Mouse (Mus musculus) embryonic facial prominence, embryonic 11.5 days (tissue): ENCODE results near the gene Clcn3. TPM values are rescaled to one million over a fixed set of nuclear protein-coding genes. Genes with fewer than 3 reads are reported as not detected.

Experiments
- ATAC-seq: fragments of 200-750 bp; cut with Nextera tagmentation; replicated peaks from 2 replicates; pipeline ENCODE4 v1.8.0; 2017; ENCODE audit warnings: low read depth; ENCODE audit not compliant: insufficient number of reproducible peaks, low FRiP score, low TSS enrichment
- DNase-seq: peaks from one replicate; pipeline ENCODE4 v3.0.0-alpha.2; 2015; ENCODE audit warnings: low spot score
- H3K27ac ChIP-seq: fragments of 300-500 bp; sonication (generic); replicated peaks from 2 replicates; pipeline ENCODE4 v1.5.1; 2014; ENCODE audit warnings: mild to moderate bottlenecking, low read depth, low read length, control low read depth
- H3K27me3 ChIP-seq: fragments of 300-500 bp; sonication (generic); 2 replicates; pipeline ENCODE4 v1.6.1; 2014; ENCODE audit warnings: mild to moderate bottlenecking, low read length, moderate library complexity, mixed read lengths; ENCODE audit not compliant: control insufficient read depth, insufficient read depth
- H3K36me3 ChIP-seq: fragments of 300-500 bp; sonication (generic); replicated peaks from 2 replicates; pipeline ENCODE4 v1.6.1; 2014; ENCODE audit warnings: low read depth, mild to moderate bottlenecking, low read length, moderate library complexity, mixed read lengths; ENCODE audit not compliant: control insufficient read depth, insufficient read depth
- H3K4me1 ChIP-seq: fragments of 300-500 bp; sonication (generic); 2 replicates; pipeline ENCODE4 v1.6.1; 2014; ENCODE audit warnings: low read length, mixed read lengths; ENCODE audit not compliant: control insufficient read depth, insufficient read depth
- H3K4me2 ChIP-seq: fragments of 300-500 bp; sonication (generic); 2 replicates; pipeline ENCODE4 v1.6.1; 2014; ENCODE audit warnings: low read depth, mild to moderate bottlenecking, control low read depth, low read length, moderate library complexity
- H3K4me3 ChIP-seq: fragments of 300-500 bp; sonication (generic); 2 replicates; pipeline ENCODE4 v1.5.1; 2014; ENCODE audit warnings: low read depth, low read length, control low read depth
- H3K9ac ChIP-seq: fragments of 300-500 bp; sonication (generic); replicated peaks from 2 replicates; pipeline ENCODE4 v1.6.1; 2014; ENCODE audit warnings: mild to moderate bottlenecking, control low read depth, low read length
- H3K9me3 ChIP-seq: fragments of 300-500 bp; sonication (generic); replicated peaks from 2 replicates; pipeline ENCODE4 v1.6.1; 2016; ENCODE audit warnings: mild to moderate bottlenecking, low read length, inconsistent platforms, mixed read lengths; ENCODE audit not compliant: control insufficient read depth
- WGBS: fragments of 180-500 bp; shearing (Covaris S2); extraction: QIAGEN DNeasy Blood & Tissue Kit; methylation state at CpG from one replicate; pipeline ENCODE4 v1.1.7; 2014; 5-methylcytosine and 5-hydroxymethylcytosine counted together
- polyA plus RNA-seq: library from polyadenylated mRNA; unstranded; fragments of >200 nt; fragmentation: Nextera tagmentation; extraction: Ambion mirVana; gene quantifications from 2 replicates; pipeline ENCODE4 v1.2.1, GENCODE M21; 2014

The Clcn3 gene
- polyA plus RNA-seq, 1 experiment from 2014 or later, result 18.0 TPM

GRCm38 (mm10) chr8:60964518-60964917 is 18.6 kb downstream of the Clcn3 start:
- ATAC-seq, result no peak

GRCm38 (mm10) chr8:60963931-60964330 is 19.2 kb downstream of the Clcn3 start:
- Histone ChIP-seq H3K9ac (no peak overlapping the region), H3K27me3 (no peaks in the 10 kb centered on the region), H3K36me3 (no peaks in the 10 kb centered on the region), H3K4me1 (no peaks in the 10 kb centered on the region), H3K4me3 (no peak overlapping the region), H3K9me3 (no peaks in the 10 kb centered on the region), H3K4me2 (no peak overlapping the region), H3K27ac (no peak overlapping the region)
- DNase-seq (no peak), ATAC-seq (no peak)
- WGBS, result 63% methylated on average over 2 of the region's 2 CpGs

More at GRCm38 (mm10) chr8:60964518-60964917, 18.6 kb downstream of the Clcn3 start:
- Histone ChIP-seq H3K27me3 (no peaks in the 10 kb centered on the region), H3K4me3 (no peak overlapping the region), H3K36me3 (no peaks in the 10 kb centered on the region), H3K9ac (no peak overlapping the region), H3K9me3 (no peaks in the 10 kb centered on the region), H3K4me1 (no peaks in the 10 kb centered on the region), H3K4me2 (no peak overlapping the region), H3K27ac (no peak overlapping the region)
- WGBS, result 88% methylated on average over 4 of the region's 4 CpGs
- DNase-seq, result no peak

DNA sequence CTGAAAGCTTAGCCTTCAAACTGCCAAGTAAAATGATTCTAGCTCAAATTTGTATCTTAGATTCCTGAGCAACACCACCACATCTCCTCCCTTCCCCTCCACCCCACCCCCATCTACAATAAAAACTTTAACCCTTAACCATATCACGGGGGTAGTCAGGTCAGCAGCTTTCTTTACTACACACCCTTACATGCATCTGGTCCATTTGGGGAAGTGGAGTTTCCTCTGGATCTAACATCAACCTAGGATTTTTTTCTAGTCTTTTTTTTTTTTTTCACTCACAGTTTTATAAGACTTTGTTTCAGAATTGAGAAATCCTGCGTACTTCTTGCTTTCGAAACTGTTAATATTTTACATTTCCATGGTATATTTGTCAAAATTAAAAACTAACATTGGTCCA is 20.3 kb downstream of the Clcn3 start:
- Histone ChIP-seq H3K27me3 (no peaks in the 10 kb centered on the region), H3K9ac (no peak overlapping the region), H3K36me3 (no peaks in the 10 kb centered on the region), H3K9me3 (no peaks in the 10 kb centered on the region), H3K4me2 (no peak overlapping the region), H3K4me3 (no peak overlapping the region), H3K4me1 (no peaks in the 10 kb centered on the region), H3K27ac (no peak overlapping the region)
- no peak for ATAC-seq
- DNase-seq, result no peak
- WGBS, result 88% methylated on average over 3 of the region's 3 CpGs

GRCm38 (mm10) chr8:60956847-60957246 is 26.3 kb downstream of the Clcn3 start:
- Histone ChIP-seq H3K27me3 (no peaks in the 10 kb centered on the region), H3K36me3 (no peaks in the 10 kb centered on the region), H3K4me1 (no peaks in the 10 kb centered on the region), H3K9ac (no peak overlapping the region), H3K27ac (no peak overlapping the region), H3K4me3 (no peak overlapping the region), H3K4me2 (no peak overlapping the region), H3K9me3 (no peaks in the 10 kb centered on the region)
- no peak for ATAC-seq
- no peak for DNase-seq
- WGBS, result 90% methylated on average over 7 of the region's 7 CpGs

GRCm38 (mm10) chr8:60954281-60955014 is 28.7 kb downstream of the Clcn3 start:
- Histone ChIP-seq H3K9ac (peak overlapping the region; percentile 35; the same call in 1 of the 2 replicates), H3K27me3 (no peaks in the 10 kb centered on the region), H3K36me3 (no peaks in the 10 kb centered on the region), H3K4me3 (peak overlapping the region; percentile 27), H3K9me3 (no peaks in the 10 kb centered on the region), H3K4me1 (no peaks in the 10 kb centered on the region), H3K27ac (peak overlapping the region; percentile 63), H3K4me2 (peak overlapping the region; percentile 25)
- ATAC-seq (peak; percentile 95), DNase-seq (peak; percentile 95)
- WGBS, result under 1% methylated on average over 15 of the region's 15 CpGs

DNA sequence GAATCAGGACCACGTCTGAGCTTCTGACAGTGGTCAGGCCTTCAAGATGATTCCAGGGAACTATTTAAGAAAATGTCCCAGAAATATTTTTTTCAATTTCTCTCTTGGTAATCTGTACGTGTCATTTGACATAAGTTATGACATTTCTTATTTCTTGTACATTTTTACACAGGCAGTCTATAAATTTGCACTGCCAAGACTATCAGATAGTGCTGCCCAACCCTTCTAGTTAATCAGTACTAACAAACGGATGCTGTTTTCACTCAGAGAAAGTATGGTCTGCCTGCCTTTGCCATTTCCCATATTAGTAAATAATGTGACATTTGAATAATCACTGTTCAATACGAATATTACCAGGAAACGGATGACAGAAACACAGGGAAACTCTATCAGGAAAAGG is 30.3 kb downstream of the Clcn3 start:
- H3K4me3 ChIP-seq, result no peak overlapping the region
- no peak overlapping the region for H3K4me2 ChIP-seq
- WGBS, result 70% methylated on average over 5 of the region's 5 CpGs

DNA sequence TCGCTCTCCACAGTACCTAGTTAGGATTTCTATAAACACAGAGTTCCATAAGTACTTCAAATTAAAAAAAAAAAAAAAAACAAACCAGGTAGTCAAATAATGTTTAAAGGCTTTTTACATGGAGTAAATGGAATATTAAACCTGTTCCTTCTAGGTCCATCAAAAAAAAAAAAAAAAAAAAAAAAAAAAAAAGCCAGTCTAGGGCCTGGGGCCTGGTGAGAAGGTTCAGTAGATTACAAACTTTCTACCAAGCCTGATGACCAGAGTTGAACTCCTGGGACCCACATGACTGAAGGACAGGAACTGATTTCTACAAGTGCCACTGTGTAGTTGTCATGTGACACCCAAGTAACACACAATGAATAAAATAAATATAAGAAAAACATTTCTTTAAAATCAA is 31.3 kb downstream of the Clcn3 start:
- no peak overlapping the region for H3K9ac ChIP-seq
- no peaks in the 10 kb centered on the region for H3K4me1 ChIP-seq
- no peak overlapping the region for H3K27ac ChIP-seq
- no peak overlapping the region for H3K4me3 ChIP-seq
- WGBS, result 94% methylated on average over 1 of the region's 1 CpGs
- no peaks in the 10 kb centered on the region for H3K36me3 ChIP-seq
- no peak for DNase-seq
- H3K9me3 ChIP-seq, result no peaks in the 10 kb centered on the region
- no peak overlapping the region for H3K4me2 ChIP-seq
- no peaks in the 10 kb centered on the region for H3K27me3 ChIP-seq
- no peak for ATAC-seq

More for the DNA sequence above, 30.3 kb downstream of the Clcn3 start:
- no peak for DNase-seq
- Histone ChIP-seq H3K36me3 (no peaks in the 10 kb centered on the region), H3K9ac (no peak overlapping the region), H3K9me3 (no peaks in the 10 kb centered on the region), H3K4me1 (no peaks in the 10 kb centered on the region), H3K27ac (no peak overlapping the region), H3K27me3 (no peaks in the 10 kb centered on the region)
- no peak for ATAC-seq

DNA sequence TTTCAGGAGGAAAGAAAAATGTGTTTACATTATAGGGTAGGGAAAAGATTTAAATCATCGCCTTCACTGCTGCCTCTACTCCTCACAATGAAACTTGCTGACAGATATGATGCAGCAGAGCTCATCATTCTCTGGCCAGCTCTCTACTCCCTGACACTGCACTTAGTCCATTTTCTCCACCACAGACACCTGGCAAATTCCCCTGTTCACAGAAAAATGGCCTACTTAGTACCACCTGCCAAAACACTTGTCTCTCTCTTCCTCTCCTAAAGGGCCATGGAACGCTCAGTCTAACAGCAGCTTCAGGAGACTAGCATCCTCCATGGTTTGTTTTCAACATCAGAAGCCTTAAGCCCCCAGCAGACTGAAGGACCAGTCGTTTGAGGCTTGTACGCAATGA is 31.8 kb downstream of the Clcn3 start:
- DNase-seq, result no peak
- H3K27ac ChIP-seq, result no peak overlapping the region
- H3K4me3 ChIP-seq, result no peak overlapping the region
- no peak overlapping the region for H3K9ac ChIP-seq
- ATAC-seq, result no peak
- H3K4me1 ChIP-seq, result no peaks in the 10 kb centered on the region
- WGBS, result 74% methylated on average over 4 of the region's 4 CpGs
- H3K4me2 ChIP-seq, result no peak overlapping the region
- H3K27me3 ChIP-seq, result no peaks in the 10 kb centered on the region
- H3K9me3 ChIP-seq, result no peaks in the 10 kb centered on the region
- no peaks in the 10 kb centered on the region for H3K36me3 ChIP-seq
